Mouse (Mus musculus) cerebellum, postnatal 25 days (tissue): Measurements from ENCODE around the gene Tdrd7.

Experiments
- DNase-seq, 2 experiments: peaks; one replicate each; pipeline ENCODE4 v3.0.0; 2021; ENCODE audit warnings: mixed read lengths in 2 of 2

The Tdrd7 gene

DNA sequence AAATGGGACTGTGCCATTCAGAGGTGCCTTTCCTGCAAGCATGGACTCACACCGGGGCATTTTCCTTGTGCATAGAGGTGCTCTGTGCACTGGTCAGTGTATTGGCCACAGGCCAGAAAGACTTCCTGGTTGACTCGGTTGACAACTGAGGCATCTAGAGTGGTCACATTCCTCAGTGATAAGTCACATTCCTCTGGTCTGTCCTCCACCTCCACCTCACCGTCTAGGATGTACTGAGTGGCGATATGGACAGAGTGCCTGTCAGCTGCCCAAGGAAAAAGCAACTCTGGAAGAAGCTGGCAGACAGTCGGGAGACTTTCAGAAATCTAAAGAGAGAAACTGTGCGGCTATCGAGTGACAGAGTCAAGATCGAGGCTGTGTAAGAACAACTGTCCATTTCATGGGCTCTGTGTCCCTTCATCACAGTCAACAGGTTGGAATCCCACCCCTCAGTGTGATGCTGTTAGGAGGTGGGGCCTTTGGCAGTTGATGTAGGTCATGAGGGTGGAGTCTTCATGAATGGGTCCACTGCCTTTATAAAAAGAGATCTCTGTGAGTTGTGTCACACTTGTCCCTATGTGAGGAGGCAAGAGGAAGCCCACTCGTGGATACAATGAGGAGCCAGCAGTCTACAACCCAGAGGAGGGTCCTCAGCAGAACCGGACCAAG lies at the start of gene Tdrd7:
Gene Tdrd7, plus strand, starts transcription at position 564 of the 669 bp plus-strand sequence.
- no peak for DNase-seq

DNA sequence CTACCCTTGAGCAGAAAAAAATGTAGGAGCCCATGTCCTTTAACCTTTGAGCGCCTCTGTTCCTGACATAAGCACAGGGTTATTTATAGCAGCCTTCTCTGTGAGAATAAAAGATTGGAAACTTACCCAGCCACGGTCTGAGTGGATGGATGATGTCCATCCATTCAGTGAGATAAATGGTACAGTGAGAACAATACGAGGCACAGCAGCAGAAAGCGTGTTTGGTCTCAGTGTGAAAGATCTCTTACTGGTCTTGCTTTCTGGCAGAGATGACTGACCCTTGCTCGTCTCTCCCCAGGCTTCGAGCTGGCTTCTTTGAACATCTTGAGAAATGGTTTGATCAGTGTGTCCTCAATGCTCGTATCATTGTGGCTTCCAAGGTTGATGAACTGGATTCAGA lies 48.0 kb upstream of the Tdrd7 start:
- no peak for DNase-seq

DNA sequence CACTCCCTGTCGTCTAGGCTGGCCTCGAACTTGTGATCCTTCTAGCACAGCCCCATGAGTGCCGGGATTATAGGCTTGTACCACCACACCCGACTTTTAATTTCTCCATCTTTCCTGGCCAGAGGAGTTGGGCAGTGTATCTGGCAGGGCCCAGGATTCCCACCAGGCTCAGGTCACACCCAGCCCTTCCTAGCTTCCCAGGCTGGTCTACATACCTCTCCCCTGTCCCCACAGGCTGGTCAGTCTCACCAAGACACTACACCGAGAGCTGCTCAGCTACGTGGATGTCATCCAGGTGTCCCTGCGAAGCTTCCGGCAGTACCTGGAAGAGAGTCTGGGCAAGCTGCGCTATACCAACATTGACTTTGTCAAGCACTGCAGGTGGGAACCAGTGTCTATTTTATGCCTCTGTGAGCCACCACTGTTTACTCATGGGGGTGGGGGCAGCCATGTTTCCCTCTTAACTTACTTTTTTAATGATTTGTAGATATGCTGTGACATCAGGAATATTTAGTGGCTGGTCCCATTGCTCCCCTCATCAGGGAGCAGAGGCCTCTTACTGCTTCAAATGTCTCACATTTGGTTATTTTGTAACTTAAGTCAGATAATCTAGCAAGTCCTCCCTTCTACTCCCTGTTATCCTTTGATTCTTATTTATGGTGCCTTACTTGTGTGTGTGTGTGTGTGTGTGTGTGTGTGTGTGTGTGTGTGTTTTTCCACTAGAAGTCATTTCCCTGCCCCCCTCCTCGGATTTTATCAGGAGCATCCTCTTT lies 43.3 kb upstream of the Tdrd7 start:
- DNase-seq, result no peak

DNA sequence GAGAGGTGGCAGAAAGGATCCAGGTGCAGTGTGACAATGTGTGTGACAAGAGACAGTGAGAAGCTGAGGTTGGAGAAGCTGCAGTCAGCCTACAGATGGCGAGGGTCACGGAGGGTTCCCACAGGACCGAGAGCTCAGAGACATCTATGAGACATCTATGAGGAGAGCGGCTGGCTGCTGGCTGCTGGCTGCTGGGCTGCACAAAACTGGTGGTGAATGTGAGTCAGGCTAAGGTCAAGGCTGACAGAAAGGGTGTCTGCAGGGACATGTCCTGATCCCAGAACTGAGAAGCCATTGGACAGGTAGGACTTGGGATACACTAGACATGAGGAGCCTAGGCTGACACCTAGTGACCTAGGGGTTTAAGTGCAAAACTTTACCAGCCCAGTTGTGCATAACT lies 41.1 kb upstream of the Tdrd7 start:
- no peak for DNase-seq

DNA sequence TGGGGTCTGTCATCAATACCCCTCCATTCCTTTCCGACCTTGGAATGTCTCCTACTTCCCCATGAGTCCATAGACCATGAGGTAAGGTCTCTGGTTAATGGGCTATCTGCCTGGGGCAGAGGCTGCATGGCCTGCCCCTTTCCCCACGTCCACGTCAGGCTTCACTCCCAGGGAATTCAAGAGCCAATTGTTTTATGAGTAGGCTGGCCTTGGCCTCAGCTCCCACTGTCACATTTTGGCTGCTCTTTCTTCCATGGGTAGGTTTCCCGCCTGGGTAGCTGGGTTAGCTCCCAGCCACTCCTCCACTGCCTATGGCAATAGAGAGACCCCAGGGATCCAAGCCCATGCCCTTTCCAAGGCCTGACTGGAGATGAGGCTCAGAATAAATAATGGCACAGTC lies 36.6 kb upstream of the Tdrd7 start:
- DNase-seq, result no peak

DNA sequence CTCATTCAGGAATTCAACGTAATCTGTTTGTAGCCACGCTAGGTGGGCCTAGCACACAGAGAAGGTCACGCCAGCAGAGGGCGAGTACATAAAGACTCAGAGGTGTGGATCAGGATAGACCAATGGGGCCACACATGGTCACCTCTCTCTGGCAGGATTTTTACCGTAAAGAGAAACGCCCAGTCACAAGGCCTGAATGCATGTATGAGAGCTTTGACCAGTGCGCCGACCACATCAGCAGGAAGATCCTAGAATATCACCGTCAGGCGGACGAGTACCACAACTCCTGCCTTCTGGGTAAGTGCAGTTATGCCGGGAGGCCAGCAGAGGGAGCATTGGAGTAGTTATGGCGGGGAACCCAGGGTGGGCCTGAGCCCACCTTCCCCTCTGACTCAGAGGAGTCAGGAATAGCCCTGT lies 23.5 kb upstream of the Tdrd7 start:
- peak; percentile 37 to 69 for DNase-seq

DNA sequence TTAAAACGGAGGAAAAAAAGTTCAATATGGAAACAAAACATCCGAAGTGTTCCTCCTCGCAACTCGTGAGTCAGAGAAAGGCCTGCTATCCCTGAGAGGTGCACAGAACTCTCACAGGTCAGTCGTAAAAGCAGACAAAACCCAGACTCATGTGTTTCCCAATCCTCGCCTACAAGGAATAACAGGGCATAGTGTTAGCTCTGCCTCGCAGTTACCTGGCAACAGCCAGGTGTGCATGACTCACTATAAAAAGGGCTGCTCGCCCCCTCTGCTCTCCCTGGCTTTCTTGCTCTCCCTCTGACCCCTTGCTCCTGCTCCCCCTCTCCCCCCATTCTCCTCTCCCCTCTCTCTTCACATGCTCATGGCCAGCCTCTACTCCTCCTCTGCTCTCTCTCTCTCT lies 17.4 kb upstream of the Tdrd7 start:
- DNase-seq, result no peak

- no peak for DNase-seq
Observed at GRCm38 (mm10) chr4:45949109-45949848, 15.9 kb upstream of the Tdrd7 start.

DNA sequence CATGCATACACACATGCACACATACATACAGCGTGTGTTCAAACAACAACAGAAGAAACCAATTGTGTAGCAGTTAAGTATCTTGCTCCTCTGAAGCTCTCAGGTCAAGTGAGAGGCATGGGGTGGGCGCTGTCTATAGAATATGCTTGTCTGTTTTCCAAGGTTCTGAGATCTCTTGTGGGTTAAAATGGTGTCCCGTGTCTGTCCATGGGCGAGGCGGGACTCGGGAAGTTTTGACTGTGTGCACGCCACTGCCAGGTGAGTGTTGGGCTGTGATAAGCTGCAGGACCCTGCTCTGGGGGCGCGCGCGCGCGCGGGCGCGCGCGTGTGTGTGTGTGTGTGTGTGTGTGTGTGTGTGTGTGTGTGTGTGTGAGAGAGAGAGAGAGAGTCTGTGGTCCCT lies 13.3 kb upstream of the Tdrd7 start:
- DNase-seq, result no peak

DNA sequence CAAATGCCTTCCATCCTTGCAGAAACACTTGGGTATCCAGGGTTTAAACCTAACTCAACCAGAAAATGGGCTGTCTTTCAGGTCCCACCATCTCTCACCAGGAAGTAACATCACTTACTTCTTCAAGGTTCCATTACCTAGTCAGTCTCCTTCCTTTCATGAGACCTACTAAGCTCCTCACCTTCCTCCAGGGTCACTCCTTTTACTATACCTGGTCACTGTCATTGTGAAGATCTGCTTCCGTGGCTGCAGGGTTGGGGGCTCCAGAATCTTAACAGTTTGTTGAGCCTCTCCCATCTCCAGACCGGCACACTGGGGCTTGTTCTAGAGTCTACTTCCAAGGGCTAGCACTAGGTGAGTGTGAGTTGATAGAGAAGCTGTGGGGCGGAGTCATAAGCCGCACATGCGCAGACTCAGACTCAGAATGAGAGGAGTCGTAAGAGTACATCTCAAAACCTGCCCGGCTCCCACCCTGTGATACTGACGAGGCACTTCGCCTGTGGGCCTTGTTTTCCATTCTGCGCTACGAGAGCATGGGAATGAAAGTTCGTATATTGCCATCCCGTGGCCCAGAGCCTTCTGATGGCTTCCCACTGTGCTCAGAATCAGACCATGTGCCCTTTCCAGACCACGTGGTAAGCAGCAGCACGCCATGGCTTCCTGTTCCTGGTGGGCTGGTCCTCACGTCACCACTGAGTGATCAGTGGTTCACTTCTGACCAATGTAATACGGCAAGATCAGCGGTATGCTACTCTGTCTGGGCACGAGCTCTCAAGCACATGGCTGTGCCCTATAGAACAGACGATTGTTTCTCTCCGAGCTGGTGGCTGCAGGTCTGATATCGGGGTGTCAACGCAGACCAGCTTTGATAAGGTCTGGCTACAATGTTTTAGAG lies 11.9 kb upstream of the Tdrd7 start:
- DNase-seq, result no peak

- DNase-seq, result no peak
Observed at GRCm38 (mm10) chr4:45955235-45955634, 9.9 kb upstream of the Tdrd7 start.

DNA sequence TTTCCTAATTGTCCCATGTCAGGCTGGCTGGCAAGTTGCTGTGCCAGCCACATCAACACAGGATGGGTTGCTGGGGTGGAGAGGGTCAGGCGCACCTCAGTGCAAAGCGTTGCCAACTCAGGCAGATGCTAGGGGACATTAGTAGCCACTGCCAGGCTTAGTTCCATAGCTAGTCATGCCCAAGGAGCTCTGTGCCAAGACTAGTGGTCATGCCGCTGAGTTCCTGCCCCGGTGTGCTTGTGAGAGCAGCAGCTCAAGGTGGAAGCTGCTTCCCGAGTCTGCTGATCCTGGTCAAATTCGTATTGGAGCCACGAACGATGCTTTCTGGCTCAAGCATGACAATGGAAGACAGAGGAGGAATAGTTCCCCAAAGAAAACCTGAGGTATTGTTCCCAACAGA lies 9.0 kb upstream of the Tdrd7 start:
- no peak for DNase-seq

- no peak for DNase-seq
Observed at GRCm38 (mm10) chr4:45956706-45957105, 8.4 kb upstream of the Tdrd7 start.

DNA sequence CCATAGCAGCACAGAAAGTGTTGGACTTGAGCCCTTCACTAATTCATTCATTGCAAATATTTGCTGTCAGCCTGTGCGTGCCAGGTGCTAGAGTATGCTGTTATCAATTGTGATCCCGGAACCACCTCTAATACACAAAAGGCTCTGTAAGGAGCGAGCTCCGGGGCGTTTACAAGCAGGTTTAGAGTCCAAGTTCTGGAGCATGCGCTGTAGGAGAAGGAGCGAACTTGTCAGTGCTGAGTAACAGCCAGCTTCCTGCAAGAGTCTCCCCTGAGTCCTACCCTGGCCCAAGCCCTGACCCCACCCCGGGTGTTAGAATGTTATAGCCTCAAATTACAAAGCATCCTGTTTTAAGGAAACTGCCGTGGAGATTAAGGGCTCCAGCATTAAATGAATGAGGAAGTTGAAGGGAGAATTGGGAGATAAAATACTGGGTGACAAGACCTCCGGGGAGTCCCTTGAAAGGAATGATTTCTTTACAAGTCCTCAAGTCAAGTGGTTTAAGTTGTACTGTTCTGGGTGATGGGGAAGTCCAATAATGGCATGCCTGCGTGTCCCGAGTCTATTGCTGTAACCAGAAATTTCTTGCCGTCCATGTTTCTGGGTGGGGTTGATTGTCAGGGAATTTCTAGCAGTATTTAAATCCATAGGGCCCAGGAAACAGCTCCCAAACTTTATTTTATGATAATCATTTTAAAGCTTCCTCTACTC lies 758 bp downstream of the Tdrd7 start:
- DNase-seq, result no peak

DNA sequence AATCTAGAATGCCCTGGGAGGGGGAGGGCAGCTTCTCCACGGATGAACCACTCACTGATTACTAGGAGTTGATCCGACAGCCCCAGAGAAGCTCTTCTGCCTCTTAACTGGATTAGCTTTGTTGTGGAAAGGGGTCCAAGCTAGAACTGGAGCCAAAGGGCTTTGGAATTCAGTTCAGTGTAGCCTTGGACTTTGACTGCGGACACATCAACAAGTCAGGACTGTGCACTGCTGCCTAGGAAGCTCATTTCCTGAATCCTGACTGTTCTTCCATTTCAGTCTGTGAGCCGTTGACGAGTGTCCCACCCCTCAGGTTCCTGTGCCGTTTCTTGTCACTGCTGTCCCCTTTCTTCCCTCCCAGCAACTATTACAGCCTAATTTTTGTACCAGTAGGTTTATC lies 1.6 kb downstream of the Tdrd7 start:
- DNase-seq, result no peak

- no peak for DNase-seq
Observed at GRCm38 (mm10) chr4:45967479-45968341, 2.6 kb downstream of the Tdrd7 start.

GRCm38 (mm10) chr4:45969051-45969450 lies 3.9 kb downstream of the Tdrd7 start:
- DNase-seq, result no peak

DNA sequence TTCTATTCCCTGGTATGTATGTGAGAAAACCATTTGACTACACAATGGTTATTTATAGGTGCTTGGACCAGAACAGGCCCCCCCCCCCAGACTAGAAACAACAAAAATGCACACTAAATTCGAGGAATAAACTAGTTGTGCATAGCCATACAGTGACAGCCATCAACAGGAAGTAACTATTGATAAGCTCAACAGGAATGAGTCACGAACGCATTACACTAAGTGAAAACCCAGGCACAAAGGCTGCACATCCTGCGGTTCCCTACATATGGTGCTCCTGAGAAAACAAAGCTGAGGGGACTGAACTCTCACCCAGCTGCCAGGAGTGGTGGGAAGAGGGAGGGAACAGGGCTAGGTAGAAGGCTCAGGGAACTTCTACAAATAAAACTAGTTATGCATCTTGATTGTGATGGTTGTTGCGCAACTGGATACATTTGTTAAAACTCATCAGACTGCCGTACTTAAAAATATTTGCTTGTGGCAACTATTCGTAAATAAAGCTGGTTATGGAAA lies 5.0 kb downstream of the Tdrd7 start:
- no peak for DNase-seq

- DNase-seq, result peak; percentile 100
Observed at GRCm38 (mm10) chr4:45971806-45972447, 6.8 kb downstream of the Tdrd7 start.

DNA sequence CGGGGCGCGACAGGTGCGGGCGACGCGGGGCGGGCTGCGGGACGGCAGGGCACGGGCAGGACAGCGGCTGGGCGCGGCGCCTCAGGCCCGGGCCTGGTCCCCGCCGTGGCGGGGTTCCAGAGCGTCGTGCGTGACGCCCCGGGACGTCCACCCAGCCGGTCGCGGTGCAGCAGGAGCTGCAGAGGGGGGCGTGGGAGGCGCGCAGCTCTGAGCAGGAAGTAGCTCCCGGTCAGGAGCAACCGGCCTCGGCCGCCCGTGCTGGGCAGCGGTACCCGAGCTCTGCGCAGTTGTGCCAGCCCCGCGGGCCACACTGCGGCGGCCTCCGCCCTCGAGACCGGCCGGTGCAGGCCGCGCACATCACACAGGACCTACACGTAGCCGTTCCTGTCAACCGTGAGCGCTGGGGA lies 7.3 kb downstream of the Tdrd7 start:
- DNase-seq, result no peak
